Mouse (Mus musculus) intestine, embryonic 16.5 days (tissue): ENCODE measurements around the gene D8Ertd738e. TPM values are rescaled to one million over a fixed set of nuclear protein-coding genes. Genes with fewer than 3 reads are reported as not detected.

ENCODE experiments used
- ATAC-seq: fragments of 200-750 bp; cut with Nextera tagmentation; 2 replicates; pipeline ENCODE4 v1.8.0; 2017; ENCODE audit warnings: moderate TSS enrichment, moderate library complexity
- H3K27ac ChIP-seq: fragments of 300-500 bp; sonication (generic); 2 replicates; pipeline ENCODE4 v1.5.1; 2014; ENCODE audit warnings: mild to moderate bottlenecking, low read length
- H3K27me3 ChIP-seq: fragments of 300-500 bp; sonication (generic); replicated peaks from 2 replicates; pipeline ENCODE4 v1.6.1; 2014; ENCODE audit warnings: low read length, control low read depth, mixed read lengths; ENCODE audit not compliant: control insufficient read depth, insufficient read depth
- H3K36me3 ChIP-seq: fragments of 300-500 bp; sonication (generic); 2 replicates; pipeline ENCODE4 v1.6.1; 2014; ENCODE audit warnings: low read length, control low read depth; ENCODE audit not compliant: control insufficient read depth, insufficient read depth
- H3K4me1 ChIP-seq: fragments of 300-500 bp; sonication (generic); 2 replicates; pipeline ENCODE4 v1.6.1; 2014; ENCODE audit warnings: low read length, control low read depth, mixed read lengths; ENCODE audit not compliant: control insufficient read depth, insufficient read depth
- H3K4me2 ChIP-seq: fragments of 300-500 bp; sonication (generic); 2 replicates; pipeline ENCODE4 v1.6.1; 2014; ENCODE audit warnings: low read depth, low read length, control low read depth
- H3K4me3 ChIP-seq: fragments of 300-500 bp; sonication (generic); 2 replicates; pipeline ENCODE4 v1.5.1; 2014; ENCODE audit warnings: mild to moderate bottlenecking, low read length
- H3K9ac ChIP-seq: fragments of 300-500 bp; sonication (generic); 2 replicates; pipeline ENCODE4 v1.6.1; 2014; ENCODE audit warnings: low read depth, low read length
- H3K9me3 ChIP-seq: fragments of 300-500 bp; sonication (generic); 2 replicates; pipeline ENCODE4 v1.6.1; 2016; ENCODE audit warnings: low read length, control low read depth; ENCODE audit not compliant: control insufficient read depth
- WGBS: fragments of 180-500 bp; shearing (Covaris S2); extraction: QIAGEN DNeasy Blood & Tissue Kit; methylation state at CpG from one replicate; pipeline ENCODE4 v1.1.7; 2014; 5-methylcytosine and 5-hydroxymethylcytosine counted together
- polyA plus RNA-seq: library from polyadenylated mRNA; unstranded; fragments of >200 nt; fragmentation: Nextera tagmentation; extraction: Ambion mirVana; gene quantifications from 2 replicates; pipeline ENCODE4 v1.2.1, GENCODE M21; 2015

Gene D8Ertd738e
- polyA plus RNA-seq, 1 experiment from 2014 or later = 296 TPM

DNA sequence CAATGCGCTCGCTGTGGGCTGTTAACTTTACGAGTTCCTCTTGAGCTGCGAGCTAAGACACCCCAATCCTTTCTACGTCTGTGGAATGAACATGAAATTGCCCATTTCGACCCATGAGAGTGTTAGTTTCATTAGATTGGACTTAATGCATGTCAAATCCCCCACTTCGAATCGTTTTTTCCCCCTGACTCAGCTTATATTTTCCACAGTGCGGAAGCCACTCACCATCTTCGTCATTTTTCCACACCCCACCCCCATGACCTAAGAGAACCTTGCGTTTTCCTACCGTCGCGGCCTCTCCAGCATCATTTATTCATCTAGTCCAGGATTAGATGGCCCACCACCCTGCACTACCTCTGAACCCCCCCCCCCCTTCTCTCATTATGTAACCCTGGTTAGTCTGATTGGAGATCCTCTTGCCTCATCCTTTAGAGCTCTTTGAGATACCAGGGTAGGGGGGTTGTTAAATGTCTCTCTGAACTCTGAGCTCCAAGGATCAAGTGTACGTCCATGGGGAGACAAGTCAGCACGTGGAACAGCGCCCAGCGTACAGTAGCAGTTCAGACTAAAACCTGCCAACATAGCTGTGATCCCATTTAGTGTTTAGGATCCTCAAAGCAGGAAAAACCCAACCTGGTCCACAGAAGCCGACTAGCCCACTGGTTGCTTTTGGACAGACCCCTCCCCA is 11.8 kb downstream of the D8Ertd738e start:
- no peaks in the 10 kb centered on the region for H3K36me3 ChIP-seq
- H3K27me3 ChIP-seq = no peaks in the 10 kb centered on the region
- 15% methylated on average over 19 of the region's 19 CpGs for WGBS
- H3K9me3 ChIP-seq = no peaks in the 10 kb centered on the region
- peak; percentile 4; the same call in 1 of the 2 replicates for ATAC-seq
- H3K4me3 ChIP-seq = peak overlapping the region; percentile 66
- peak overlapping the region; percentile 76 for H3K9ac ChIP-seq
- H3K27ac ChIP-seq = peak overlapping the region; percentile 74
- H3K4me1 ChIP-seq = peaks cover 13% of the 10 kb centered on the region
- H3K4me2 ChIP-seq = peak overlapping the region; percentile 76

DNA sequence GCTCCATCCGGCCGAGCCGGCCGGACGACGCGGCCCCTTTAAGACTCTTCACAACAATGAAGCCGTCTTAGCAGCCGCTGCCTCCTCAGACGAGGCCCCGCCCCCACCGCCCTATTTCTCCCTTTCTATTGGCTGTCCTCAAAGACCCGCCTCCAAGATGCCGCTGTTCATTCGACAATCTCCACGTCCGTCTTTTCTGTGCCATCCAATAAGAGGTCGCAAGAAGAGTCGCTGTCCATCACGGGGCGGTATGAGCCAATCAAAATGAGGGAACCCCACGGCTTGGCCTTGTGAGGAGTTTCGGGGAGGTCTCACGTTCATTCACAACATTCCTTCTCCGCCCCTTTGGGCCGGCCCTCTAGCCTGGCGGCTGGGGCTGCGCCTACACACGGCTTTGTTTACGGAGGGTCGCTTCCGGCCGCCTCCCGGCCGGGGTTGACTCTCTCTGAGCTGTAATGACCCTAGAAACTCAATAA is 12.5 kb downstream of the D8Ertd738e start, which contains the start of gene Zswim4:
Gene Zswim4 (minus strand): TSS at position 58 of the 476 bp plus-strand sequence.
- no peaks in the 10 kb centered on the region for H3K27me3 ChIP-seq

DNA sequence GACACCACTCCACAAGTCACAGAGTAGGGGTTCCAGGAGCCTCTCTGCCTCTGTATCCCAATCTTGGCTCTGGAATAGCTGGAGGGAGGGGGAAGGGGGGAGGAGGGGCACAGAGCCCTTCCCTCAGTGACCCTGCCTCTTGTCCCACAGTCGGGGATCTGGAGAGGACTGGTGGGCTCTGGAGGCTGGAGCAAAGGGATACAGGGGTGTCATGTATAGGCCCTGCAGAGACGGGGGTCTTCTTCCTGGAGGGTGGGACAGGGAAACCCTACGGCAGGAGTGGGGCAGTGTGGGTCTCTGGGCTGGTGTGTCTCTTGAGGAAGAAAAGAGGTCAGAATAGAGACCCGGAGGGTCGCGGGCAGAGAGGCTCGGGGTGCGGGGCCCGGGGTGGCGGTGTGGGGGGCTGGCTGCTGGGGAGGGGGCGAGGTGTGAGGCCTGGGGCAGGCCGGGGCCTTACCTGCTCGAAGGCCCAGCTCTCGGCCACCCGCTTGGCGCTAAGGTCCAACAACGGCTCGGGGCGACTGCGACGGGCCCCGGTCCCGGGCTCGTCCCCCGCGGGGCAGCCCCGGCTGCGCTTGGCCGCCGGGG is 13.0 kb downstream of the D8Ertd738e start:
- peak overlapping the region; percentile 92 for H3K4me2 ChIP-seq
- no peaks in the 10 kb centered on the region for H3K9me3 ChIP-seq
- peak overlapping the region; percentile 97 for H3K9ac ChIP-seq
- H3K27me3 ChIP-seq = no peaks in the 10 kb centered on the region
- peak overlapping the region; percentile 93 for H3K4me3 ChIP-seq
- peak; percentile 7 for ATAC-seq
- peak overlapping the region; percentile 37 for H3K27ac ChIP-seq
- no peaks in the 10 kb centered on the region for H3K36me3 ChIP-seq
- under 1% methylated on average over 29 of the region's 30 CpGs for WGBS
- peaks cover 13% of the 10 kb centered on the region for H3K4me1 ChIP-seq

More for the DNA sequence above, 12.5 kb downstream of the D8Ertd738e start, which contains the start of gene Zswim4:
- ATAC-seq = peak; percentile 99
- Histone ChIP-seq H3K36me3 (no peaks in the 10 kb centered on the region), H3K4me1 (peaks cover 13% of the 10 kb centered on the region), H3K9ac (peak within 1 kb of the TSS; percentile 97), H3K9me3 (no peaks in the 10 kb centered on the region), H3K4me2 (peak within 1 kb of the TSS; percentile 92), H3K27ac (peak within 1 kb of the TSS; percentile 74), H3K4me3 (peak within 1 kb of the TSS; percentile 93)
- under 1% methylated on average over 35 of the region's 35 CpGs for WGBS

DNA sequence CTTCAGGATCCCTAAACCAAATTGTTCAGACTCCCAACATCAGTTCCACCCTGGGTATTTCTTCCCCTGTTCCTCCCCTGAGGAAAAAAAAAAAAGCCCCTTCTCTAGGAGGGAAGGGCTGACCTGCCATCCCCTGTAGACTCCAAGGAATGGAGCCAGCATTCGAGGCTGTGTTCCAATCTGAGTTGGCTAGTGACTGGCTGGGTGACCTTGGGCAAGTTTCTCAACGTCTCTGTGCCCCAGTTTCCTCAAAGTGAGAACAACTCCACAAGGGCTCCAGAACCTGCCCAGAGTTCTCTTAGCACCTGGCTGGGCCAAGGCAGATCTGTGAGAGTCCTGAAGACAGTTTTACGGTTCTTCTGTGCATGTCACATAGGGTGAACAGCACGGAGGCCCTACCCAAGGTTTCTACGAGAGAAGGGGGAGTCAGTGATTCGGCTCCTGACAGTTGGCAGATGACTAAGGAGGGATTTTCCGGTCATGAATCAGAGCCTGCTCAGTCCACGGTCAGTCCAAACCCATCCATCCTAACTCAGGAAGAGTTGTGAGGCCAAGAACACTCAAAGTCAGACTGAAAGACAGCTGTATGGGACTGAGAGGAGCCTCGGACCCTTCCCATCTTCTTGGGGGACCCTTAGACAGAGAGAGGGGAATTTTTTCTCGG is 13.6 kb downstream of the D8Ertd738e start:
- H3K9ac ChIP-seq = peak overlapping the region; percentile 97

DNA sequence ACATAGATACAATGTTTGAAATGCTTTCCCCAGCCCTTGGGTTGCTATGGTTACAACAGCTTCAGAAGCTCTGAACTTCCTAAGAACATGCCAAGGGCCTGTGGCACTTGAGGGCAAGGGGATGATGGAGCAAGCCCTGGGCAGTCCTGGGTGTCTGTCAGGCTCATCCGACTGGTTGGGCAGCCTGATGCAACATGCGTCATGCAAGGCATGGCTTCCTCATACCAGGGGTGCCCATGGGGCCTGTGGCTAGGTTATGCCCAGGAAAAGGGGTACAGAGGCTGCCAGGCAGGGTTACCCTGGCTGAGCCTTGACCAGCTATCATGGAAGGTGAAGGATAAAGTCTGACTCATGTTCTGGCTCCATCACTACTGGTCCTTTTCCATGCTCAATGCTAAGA is 16.5 kb downstream of the D8Ertd738e start:
- 78% methylated on average over 2 of the region's 2 CpGs for WGBS
- H3K9me3 ChIP-seq = no peaks in the 10 kb centered on the region
- no peak overlapping the region for H3K4me3 ChIP-seq
- no peak for ATAC-seq
- H3K36me3 ChIP-seq = peaks cover 6% of the 10 kb centered on the region; the same call in 1 of the 2 replicates
- H3K4me1 ChIP-seq = peaks cover 13% of the 10 kb centered on the region
- no peak overlapping the region for H3K27ac ChIP-seq
- H3K4me2 ChIP-seq = no peak overlapping the region
- H3K9ac ChIP-seq = no peak overlapping the region
- H3K27me3 ChIP-seq = no peaks in the 10 kb centered on the region

More for the DNA sequence above, 13.6 kb downstream of the D8Ertd738e start:
- Histone ChIP-seq H3K27ac (peak overlapping the region; percentile 37; the same call in 1 of the 2 replicates), H3K4me3 (peak overlapping the region; percentile 93), H3K9me3 (no peaks in the 10 kb centered on the region), H3K4me1 (peaks cover 13% of the 10 kb centered on the region), H3K4me2 (peak overlapping the region; percentile 92), H3K27me3 (no peaks in the 10 kb centered on the region), H3K36me3 (no peaks in the 10 kb centered on the region)
- WGBS = 20% methylated on average over 10 of the region's 10 CpGs
- no peak for ATAC-seq

DNA sequence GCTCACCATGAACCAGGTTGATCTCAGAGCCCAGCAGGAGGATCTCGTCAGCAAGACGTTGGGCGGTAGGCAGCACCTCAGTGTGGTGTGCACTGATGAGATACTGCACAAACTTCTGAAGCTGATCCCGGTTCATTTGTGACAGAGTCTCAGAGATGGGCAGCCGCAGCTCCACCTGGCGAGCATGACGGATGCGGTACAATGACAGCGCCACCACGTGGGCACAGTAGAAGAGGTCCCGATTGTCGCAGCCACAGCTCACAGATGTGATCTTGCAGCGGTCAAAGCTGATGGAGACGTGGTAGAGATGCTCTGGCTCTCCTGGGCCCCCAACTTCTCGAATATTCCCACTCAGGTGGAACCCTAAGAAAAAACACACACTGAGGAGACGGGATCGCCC is 18.8 kb downstream of the D8Ertd738e start:
- H3K4me2 ChIP-seq = no peak overlapping the region
- H3K4me3 ChIP-seq = no peak overlapping the region
- no peak overlapping the region for H3K27ac ChIP-seq
- 80% methylated on average over 17 of the region's 17 CpGs for WGBS
- no peak for ATAC-seq
- peaks cover 1% of the 10 kb centered on the region for H3K4me1 ChIP-seq
- peaks cover 8% of the 10 kb centered on the region; the same call in 1 of the 2 replicates for H3K36me3 ChIP-seq
- no peak overlapping the region for H3K9ac ChIP-seq
- no peaks in the 10 kb centered on the region for H3K27me3 ChIP-seq
- no peaks in the 10 kb centered on the region for H3K9me3 ChIP-seq

DNA sequence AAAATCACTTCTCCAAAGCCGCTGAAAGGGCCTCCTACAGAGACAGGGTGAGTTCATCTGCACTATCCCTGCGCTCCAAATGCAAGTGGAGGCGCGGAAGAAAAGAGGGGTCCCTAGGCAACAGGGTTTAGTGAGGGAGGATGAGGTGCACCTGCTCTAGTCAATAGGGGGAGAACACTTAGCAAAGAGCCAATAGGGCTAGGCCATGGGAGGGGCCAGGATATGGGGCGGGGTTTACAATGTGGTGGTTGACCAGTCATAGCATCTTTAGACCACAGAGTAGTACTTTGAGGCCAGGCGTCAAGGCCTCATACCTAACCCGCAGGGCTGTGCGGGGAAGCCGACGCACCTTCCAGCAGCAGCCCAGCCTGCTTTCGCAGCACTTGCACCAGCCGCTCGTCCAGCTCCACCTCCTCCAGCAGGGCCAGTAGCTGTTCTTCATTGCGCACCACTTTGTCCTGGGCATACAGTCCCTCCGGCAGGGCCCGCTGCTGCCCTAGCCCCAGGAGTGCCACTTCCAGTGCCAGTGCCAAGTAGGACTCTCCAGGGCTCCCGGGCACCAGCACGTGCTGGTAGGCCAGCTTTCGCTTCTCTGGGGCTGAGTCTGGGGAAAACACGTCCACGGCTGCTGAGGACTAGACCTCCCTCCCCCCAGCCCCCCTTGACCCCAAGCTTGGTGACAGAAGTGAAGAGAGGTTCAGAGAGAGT is 26.0 kb downstream of the D8Ertd738e start:
- 78% methylated on average over 21 of the region's 21 CpGs for WGBS
- no peak overlapping the region for H3K4me3 ChIP-seq
- no peaks in the 10 kb centered on the region for H3K27me3 ChIP-seq
- H3K9me3 ChIP-seq = no peaks in the 10 kb centered on the region
- H3K9ac ChIP-seq = no peak overlapping the region
- H3K27ac ChIP-seq = no peak overlapping the region
- H3K4me2 ChIP-seq = no peak overlapping the region
- no peaks in the 10 kb centered on the region; the same call in 1 of the 2 replicates for H3K4me1 ChIP-seq
- peaks cover 16% of the 10 kb centered on the region for H3K36me3 ChIP-seq
- ATAC-seq = no peak

DNA sequence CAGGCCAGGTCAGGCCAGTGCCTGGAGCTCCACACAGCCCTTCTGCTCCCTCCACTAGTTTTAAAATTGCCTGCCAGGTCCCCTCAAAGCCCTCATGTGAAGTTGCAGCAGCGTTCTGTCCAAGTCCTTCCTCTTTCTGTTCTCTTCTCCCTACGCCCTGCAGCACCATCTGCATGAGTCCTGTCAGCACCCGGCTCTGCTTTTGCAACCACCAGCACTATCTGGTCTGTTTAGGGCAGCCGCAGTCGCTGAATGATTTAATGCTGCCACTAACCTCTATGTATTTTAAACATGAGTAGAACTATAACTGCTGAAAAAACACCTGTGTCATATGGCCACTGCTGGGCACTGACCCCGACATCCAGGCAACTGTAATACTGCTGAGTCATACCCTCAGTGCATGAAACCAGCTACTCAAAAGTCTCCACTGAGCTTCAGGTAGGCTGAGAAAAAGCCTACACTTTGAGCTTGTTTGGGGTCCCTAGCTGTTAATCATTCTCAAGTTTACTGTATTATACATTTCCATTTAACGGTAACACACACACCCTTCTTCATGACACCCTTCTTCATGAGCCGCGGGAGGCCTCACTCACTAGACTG is 26.9 kb downstream of the D8Ertd738e start:
- Histone ChIP-seq H3K4me3 (no peak overlapping the region), H3K27ac (no peak overlapping the region), H3K4me1 (no peaks in the 10 kb centered on the region; the same call in 1 of the 2 replicates), H3K4me2 (no peak overlapping the region), H3K9me3 (no peaks in the 10 kb centered on the region), H3K9ac (no peak overlapping the region), H3K27me3 (no peaks in the 10 kb centered on the region), H3K36me3 (peaks cover 12% of the 10 kb centered on the region)
- no peak for ATAC-seq
- 92% methylated on average over 9 of the region's 9 CpGs for WGBS
